Mouse (Mus musculus) megakaryocyte, adult 5-6 weeks (primary cell): ENCODE data around the gene Rap2b. TPM values are rescaled to one million over a fixed set of nuclear protein-coding genes. Genes with fewer than 3 reads are reported as not detected.

Experiments
- ATAC-seq: 2 replicates; pipeline ENCODE4 v1.8.0; 2016; ENCODE audit warnings: mild to moderate bottlenecking, inconsistent platforms; ENCODE audit not compliant: poor library complexity, severe bottlenecking
- total RNA-seq, 2 experiments: library from RNA; stranded (forward) in 1 of 2; stranded (reverse) in 1 of 2; fragments of 153-499, 151-499 nt in 1 of 2; fragments of 221-1000, 200-1000 nt in 1 of 2; gene quantifications; 2 replicates each; pipeline versions ENCODE4 v1.2.3 to v1.2.4; 2015 to 2017

The Rap2b gene
- total RNA-seq (2015) (10.8 and 11.4 TPM in 2 replicates), total RNA-seq (2017) (15.0 and 19.4 TPM in 2 replicates)

DNA sequence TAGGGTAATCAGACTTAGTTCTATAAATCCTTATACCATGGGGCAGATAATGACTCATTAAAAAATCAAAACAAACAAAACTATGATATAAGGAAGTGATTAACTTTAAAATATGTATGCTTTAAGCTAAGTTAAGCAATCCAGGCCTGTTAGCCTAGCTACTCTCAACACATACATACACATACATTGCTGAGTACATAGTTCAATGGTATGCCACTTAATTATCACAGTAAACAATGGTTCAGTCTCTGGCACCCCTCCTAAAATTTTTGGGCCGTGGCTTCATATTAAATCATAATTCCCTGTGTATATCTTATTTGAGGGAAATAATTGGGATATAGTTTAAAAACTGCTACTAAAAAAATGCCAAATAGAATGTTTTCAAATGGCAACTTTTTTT is at the start of gene Rap2b:
TSS of gene Rap2b (plus strand) at position 301 of the 400 bp plus-strand sequence.
- no peak for ATAC-seq

GRCm38 (mm10) chr3:61315002-61315401 is 46.4 kb upstream of the Rap2b start:
- ATAC-seq = no peak

- ATAC-seq = no peak
These were observed 41.4 kb upstream of the Rap2b start for GRCm38 (mm10) chr3:61320031-61320430.

DNA sequence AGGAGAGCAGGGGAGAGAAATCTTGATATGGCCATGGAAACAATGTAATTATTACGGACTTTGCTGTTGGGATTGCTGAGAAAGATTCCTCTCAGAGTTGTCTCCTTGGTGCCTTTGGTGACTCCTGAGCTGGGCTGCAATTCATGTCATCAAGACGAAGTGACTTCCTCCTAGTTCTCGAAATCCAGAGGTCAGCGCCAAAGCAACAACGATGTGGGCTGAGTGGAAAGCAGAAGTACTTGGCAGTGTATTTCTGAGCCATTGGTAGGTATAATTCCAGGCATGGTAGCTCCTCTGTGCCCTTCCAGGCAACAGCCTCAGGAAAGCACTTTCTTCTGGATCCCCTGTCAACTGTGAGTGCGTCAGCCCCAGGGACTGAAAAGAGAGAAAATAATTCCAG is 39.8 kb upstream of the Rap2b start:
- ATAC-seq = peak; percentile 99

- ATAC-seq = no peak
These were observed 25.2 kb upstream of the Rap2b start for GRCm38 (mm10) chr3:61336205-61336604.

DNA sequence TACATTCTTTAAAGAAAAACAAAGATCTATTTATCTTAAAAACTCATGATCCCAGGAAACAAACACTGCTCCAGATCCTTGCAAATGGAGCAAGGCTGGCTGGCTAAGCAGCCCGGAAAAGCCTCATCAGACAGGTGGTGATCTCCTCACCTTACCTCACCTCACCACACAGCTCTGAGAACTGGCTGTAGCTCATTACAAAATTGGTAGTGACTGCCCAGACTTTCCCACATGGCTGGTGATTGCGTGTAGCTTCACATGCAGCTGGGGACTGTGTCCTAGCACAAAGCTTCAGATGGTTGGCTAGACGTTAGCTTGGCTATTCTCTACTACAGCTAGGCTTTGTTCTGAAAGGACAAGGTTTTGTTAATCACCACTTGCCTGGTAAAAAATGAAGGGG is 24.2 kb upstream of the Rap2b start:
- no peak for ATAC-seq

- no peak for ATAC-seq
These were observed 21.1 kb upstream of the Rap2b start for GRCm38 (mm10) chr3:61340321-61340720.

DNA sequence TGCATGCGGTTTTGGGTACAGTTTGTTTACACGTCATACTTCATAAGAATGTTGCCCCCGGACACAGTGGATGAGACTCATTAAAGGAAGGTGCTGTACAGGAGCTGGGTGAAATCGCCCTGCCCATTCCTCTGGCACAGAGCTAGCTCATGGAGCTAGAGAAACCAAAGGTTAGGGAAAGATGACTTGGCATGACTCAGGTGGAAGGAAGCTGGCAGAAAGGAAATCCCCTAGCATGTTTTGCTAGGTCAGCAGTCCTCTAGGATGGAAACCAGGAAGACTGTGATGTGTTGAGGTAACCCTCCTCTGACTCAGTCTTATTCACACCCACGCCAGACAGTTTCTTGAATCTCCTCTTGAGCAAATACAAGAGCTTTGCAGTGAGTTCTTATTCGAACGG is 17.4 kb upstream of the Rap2b start:
- peak; percentile 30; the same call in 1 of the 2 replicates for ATAC-seq

DNA sequence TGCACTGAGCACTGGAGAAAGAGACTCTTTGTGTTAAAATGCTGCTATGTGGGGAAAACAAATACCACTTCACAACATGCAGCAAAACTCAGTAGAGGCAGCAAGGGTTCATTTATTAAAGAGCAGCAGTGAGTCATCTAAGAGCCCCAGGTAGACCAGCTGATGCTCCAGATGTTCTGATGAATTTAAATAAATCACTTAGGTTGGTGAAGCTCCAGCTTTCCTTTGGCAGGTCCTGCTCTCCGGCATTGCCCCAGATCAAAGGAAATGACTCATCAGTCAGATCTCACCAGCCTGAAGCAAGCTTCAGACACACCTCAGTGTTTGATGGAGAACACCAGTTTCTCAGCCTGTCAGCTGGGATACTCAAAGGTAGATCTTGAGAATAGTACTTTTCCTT is 15.8 kb upstream of the Rap2b start:
- no peak for ATAC-seq

DNA sequence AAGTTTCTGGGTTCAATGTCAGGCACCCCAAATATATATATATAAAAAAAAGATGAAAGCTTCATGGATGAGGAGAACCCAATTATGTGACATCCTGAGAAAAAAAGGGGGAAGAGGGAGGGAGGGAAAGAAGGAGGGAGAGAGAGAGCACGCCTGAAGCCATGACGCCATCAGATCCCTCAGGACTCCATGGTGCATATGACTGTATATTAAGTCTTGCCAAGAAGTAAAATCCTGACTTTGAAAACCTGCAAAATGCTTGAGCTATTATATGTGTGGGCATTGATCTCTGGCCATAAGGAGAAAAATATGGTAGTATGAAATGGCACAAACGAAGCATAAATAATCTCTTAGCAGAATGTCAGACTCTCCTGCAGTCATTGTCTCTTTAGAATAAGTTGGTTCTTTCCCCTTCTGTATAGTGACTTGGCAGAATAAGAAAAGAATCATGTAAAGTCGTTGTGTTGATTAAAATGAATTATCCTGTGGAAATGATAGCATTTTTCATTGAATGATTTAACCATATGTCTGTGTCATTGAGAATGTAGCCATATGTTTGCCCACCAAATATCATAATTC is 13.3 kb upstream of the Rap2b start:
- ATAC-seq = no peak

GRCm38 (mm10) chr3:61349433-61349832 is 12.0 kb upstream of the Rap2b start:
- ATAC-seq = no peak

DNA sequence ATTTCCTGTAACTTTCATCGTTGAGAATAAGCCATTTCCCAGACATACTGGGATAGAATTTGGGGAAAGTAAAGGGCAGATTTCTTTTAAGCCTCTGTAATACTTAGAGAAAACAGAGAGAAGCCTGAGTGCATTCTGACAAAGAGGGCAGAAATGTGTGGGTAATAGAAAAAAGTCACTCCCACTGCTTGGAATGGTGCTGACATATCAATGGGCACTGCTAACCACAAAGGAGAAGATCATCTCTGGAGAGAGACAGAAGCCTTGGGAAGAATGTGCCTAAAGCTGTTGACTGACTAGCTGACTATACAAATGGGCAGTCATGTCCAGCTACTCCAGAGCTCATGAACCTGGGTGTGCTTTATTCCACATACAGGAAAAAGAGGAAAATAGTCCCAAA is 6.0 kb upstream of the Rap2b start:
- ATAC-seq = no peak

DNA sequence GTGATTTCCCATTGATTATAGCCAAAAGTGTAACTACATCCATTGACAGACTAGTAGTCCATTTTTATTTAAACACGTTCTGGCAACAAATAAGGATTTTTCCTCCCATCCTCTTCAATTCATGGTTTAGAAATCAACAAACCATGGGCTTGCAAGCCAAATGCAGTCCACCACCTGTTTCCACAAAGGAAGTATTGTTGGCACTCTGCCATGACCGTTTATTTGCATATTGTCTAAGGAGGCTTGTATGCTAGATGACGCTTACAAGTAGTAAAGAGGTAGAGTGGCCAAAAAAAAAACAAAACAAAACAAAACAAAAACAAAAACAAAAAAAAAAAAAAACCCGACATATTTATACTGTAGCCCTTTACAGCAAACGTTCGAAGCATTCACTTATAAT is 3.3 kb upstream of the Rap2b start:
- no peak for ATAC-seq

- no peak for ATAC-seq
These were observed 2.6 kb upstream of the Rap2b start for GRCm38 (mm10) chr3:61358756-61359293.

- peak; percentile 0 for ATAC-seq
These were observed 1.4 kb downstream of the Rap2b start for GRCm38 (mm10) chr3:61362821-61363160.

GRCm38 (mm10) chr3:61363161-61363988 is 1.9 kb downstream of the Rap2b start:
- ATAC-seq = peak; percentile 59

DNA sequence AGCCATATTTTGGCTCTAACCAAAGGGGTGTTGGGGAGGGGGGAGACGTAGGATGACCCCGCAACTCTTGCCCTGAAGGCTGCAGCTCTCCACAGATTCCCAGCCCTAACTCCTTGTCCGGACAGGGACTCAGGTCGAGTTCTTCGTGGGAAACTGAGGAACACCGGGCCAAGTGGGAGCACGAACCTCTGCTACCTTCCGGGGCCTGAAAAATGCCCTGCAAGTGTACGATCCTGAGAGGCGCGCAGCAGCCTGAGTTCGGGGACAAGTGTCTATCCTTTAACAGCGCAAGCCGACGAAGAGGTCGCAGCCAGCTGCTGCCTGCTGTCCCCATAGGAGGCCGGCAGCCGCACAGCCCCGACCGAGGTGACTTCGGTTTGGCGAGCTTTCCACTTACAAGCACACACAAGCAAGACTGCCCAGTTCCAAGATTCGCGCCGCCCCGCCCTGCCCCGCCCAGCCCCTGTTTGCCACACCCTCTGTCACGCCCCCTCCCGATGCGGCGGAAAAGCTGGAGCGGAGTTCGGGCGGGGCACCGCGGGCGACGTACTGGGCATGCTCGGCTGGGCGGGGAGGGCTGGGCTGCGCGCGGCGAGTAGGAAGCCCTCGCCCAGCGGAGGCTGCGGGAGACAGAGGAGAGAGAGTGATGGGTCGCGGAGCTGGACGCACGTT is 2.7 kb downstream of the Rap2b start:
- peak; percentile 64 for ATAC-seq

DNA sequence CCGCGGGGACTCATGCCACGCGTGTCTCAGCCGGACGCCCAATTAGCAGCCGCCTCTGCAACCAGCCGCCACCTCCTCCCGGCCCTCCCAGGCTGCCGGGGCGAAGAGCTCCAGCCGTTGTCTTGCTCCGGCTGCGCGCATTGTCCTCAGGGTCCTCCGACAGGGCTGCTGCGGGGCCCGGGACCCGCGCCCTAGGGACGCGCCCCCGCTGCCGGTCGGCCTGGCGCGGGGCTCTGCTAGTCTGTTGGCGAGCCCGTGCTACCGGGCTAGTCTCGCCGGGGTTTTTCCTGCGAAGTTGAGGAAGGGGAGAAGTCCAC is 3.2 kb downstream of the Rap2b start:
- no peak for ATAC-seq

GRCm38 (mm10) chr3:61364978-61365778 is 3.7 kb downstream of the Rap2b start:
- peak; percentile 13 for ATAC-seq

DNA sequence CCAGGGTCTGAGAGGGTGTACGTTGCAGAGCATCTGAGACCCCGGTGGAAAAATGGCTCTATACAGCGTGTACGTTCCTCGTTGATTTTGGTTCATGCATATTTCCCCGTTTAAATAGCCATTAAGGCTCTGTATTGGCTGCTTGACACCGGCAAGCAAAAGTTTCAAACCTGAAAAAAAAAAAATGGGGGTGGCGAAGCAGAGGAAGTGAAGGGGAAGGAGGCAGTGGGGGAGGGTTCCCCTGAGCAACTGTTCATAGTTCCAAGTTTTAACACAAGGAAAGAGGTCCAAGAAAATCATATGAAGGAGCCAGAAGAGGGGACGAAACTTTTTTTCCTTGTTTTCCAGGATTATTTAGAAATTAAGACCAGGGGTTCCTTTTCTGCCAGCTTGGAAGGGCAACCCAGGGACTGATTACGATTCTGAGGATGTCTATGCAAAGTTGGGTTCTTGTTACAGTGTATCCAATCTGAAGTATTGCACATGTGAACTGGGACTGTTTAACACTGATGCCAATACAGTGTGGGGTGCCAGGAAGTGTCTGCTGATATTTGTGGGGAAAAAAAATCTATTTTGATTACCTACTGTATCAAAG is 4.4 kb downstream of the Rap2b start, which contains the start of gene B430305J03Rik:
TSS of gene B430305J03Rik (minus strand) at position 173 of the 595 bp plus-strand sequence.
- ATAC-seq = peak; percentile 14; the same call in 1 of the 2 replicates
